Mouse (Mus musculus) midbrain, embryonic 13.5 days (tissue): ENCODE data around the gene Tnpo1. TPM values are rescaled to one million over a fixed set of nuclear protein-coding genes. Genes with fewer than 3 reads are reported as not detected.
A peak's percentile ranks its signal among the peaks of the same experiment; 100 is the strongest.

Experiments used
- ATAC-seq: fragments of 200-750 bp; cut with Nextera tagmentation; 2 replicates; pipeline ENCODE4 v1.8.0; 2017; ENCODE audit warnings: mild to moderate bottlenecking, moderate TSS enrichment, moderate library complexity
- H3K27ac ChIP-seq: fragments of 300-500 bp; sonication (generic); 2 replicates; pipeline ENCODE4 v1.5.1; 2015; ENCODE audit warnings: inconsistent platforms, mild to moderate bottlenecking, moderate library complexity
- H3K27me3 ChIP-seq: fragments of 300-500 bp; sonication (generic); 2 replicates; pipeline ENCODE4 v1.6.1; 2015; ENCODE audit warnings: mild to moderate bottlenecking, inconsistent platforms
- H3K36me3 ChIP-seq: fragments of 300-500 bp; sonication (generic); 2 replicates; pipeline ENCODE4 v1.6.1; 2015; ENCODE audit warnings: mild to moderate bottlenecking, inconsistent platforms
- H3K4me1 ChIP-seq: fragments of 300-500 bp; sonication (generic); replicated peaks from 2 replicates; pipeline ENCODE4 v1.6.1; 2015; ENCODE audit warnings: inconsistent platforms
- H3K4me2 ChIP-seq: fragments of 300-500 bp; sonication (generic); replicated peaks from 2 replicates; pipeline ENCODE4 v1.6.1; 2015; ENCODE audit warnings: moderate library complexity, mild to moderate bottlenecking, inconsistent platforms
- H3K4me3 ChIP-seq: fragments of 300-500 bp; sonication (generic); replicated peaks from 2 replicates; pipeline ENCODE4 v1.5.1; 2015; ENCODE audit warnings: mild to moderate bottlenecking, inconsistent platforms
- H3K9ac ChIP-seq: fragments of 300-500 bp; sonication (generic); replicated peaks from 2 replicates; pipeline ENCODE4 v1.6.1; 2015; ENCODE audit warnings: mild to moderate bottlenecking, inconsistent platforms
- H3K9me3 ChIP-seq: fragments of 300-500 bp; sonication (generic); 2 replicates; pipeline ENCODE4 v1.6.1; 2016; ENCODE audit warnings: mild to moderate bottlenecking, inconsistent platforms
- WGBS: fragments of 180-500 bp; shearing (Covaris S2); methylation state at CpG from one replicate; pipeline ENCODE4 v1.1.7; 2015; 5-methylcytosine and 5-hydroxymethylcytosine counted together
- polyA plus RNA-seq: library from polyadenylated mRNA; unstranded; fragments of >200 nt; fragmentation: Nextera tagmentation; extraction: Ambion mirVana; gene quantifications from 2 replicates; pipeline ENCODE4 v1.2.1, GENCODE M21; 2015

Gene Tnpo1
- polyA plus RNA-seq, 1 experiment from 2014 or later = 71.4 TPM

DNA sequence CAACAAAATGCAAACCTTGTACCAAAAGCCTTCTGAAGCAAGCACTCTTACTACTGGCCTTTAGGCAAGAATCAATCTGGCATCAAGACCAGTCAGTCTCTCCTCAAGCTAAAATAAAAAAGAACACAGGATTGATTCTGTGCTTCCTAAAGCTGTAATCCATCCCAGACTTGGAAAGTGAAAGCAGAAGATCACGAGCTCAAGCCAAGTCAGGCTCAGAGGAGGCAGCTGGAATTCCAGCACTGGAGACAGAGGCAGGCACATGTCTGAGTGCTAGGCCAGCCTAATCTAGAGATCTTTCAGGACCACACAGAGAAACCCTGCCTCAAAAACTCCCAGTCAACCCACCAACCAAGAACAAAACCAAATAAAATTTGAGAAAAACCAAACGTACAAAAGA, 45.8 kb downstream of the Tnpo1 start:
- peaks cover 61% of the 10 kb centered on the region for H3K36me3 ChIP-seq
- no peaks in the 10 kb centered on the region for H3K4me1 ChIP-seq
- H3K4me3 ChIP-seq = no peak overlapping the region
- H3K9ac ChIP-seq = no peak overlapping the region
- WGBS = 73% methylated on average over 2 of the region's 2 CpGs
- no peak for ATAC-seq
- H3K9me3 ChIP-seq = no peaks in the 10 kb centered on the region
- H3K4me2 ChIP-seq = no peak overlapping the region
- no peaks in the 10 kb centered on the region for H3K27me3 ChIP-seq
- no peak overlapping the region for H3K27ac ChIP-seq

DNA sequence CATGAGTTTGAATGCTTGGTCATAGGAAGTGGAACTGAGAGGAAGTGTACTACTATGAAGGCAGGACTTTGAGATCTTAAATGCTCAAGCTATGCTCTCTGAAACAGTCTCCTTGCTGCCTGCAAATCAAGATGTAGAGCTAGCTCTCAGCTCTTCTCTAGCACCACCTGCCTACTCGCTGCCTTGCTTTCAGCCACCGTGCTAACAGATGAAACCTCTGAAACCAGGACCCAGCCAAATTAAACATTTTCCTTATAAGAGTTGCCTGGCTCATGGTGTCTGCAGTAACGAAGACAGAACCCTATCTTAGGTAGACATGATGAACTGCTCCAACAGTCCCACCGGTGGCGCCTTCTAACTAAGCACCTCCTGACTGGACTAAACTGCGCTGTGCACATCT, 46.8 kb downstream of the Tnpo1 start:
- ATAC-seq = no peak
- no peaks in the 10 kb centered on the region for H3K27me3 ChIP-seq
- no peak overlapping the region for H3K9ac ChIP-seq
- no peak overlapping the region for H3K4me3 ChIP-seq
- H3K4me1 ChIP-seq = no peaks in the 10 kb centered on the region
- peaks cover 63% of the 10 kb centered on the region for H3K36me3 ChIP-seq
- H3K9me3 ChIP-seq = no peaks in the 10 kb centered on the region
- no peak overlapping the region for H3K4me2 ChIP-seq
- 96% methylated on average over 6 of the region's 6 CpGs for WGBS
- H3K27ac ChIP-seq = no peak overlapping the region

DNA sequence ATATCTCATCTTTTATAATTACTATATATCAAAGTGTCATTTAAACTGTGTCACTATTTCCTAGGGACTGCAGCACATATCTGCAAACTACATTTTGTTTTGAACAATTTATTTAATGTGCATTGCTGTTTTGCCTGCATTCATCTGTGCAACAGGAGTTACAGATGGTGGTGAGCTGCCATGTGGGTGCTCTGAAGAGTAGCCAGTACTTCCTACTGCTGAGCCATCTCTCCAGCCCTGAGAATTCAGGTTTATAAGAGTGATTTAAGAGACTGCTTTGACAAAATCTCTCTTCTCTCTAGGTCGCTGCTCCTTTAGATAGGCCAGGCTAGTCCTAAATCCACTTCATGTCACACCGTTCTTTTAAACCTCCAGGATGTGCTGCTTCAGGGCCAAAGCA, 49.0 kb downstream of the Tnpo1 start:
- Histone ChIP-seq H3K4me1 (peaks cover 11% of the 10 kb centered on the region), H3K27me3 (no peaks in the 10 kb centered on the region), H3K4me2 (no peak overlapping the region), H3K4me3 (no peak overlapping the region), H3K27ac (no peak overlapping the region), H3K9ac (no peak overlapping the region), H3K36me3 (peaks cover 51% of the 10 kb centered on the region), H3K9me3 (no peaks in the 10 kb centered on the region)
- no peak for ATAC-seq
- 88% methylated on average over 2 of the region's 2 CpGs for WGBS

DNA sequence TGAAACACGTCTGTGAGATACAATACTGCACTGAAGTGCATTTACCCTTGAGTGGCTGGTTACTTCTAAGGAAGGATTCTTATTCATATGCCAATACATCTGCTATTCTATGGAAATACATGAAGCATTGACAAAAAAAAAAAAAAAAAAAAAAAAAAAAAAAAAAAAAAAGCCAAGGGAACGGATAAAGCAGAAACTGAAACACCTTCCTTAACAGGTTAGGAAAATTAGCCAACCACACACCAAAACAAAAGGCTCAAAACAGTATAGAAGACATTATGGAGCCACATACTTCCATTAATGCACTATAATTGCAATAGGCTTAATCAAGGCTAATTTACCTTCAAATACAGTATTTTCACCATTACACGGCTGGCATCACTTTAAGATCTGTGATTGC, 51.5 kb downstream of the Tnpo1 start:
- Histone ChIP-seq H3K4me3 (no peak overlapping the region), H3K27me3 (no peaks in the 10 kb centered on the region), H3K9ac (no peak overlapping the region), H3K36me3 (peaks cover 63% of the 10 kb centered on the region), H3K4me1 (peaks cover 20% of the 10 kb centered on the region), H3K9me3 (no peaks in the 10 kb centered on the region), H3K4me2 (no peak overlapping the region), H3K27ac (no peak overlapping the region)
- WGBS = 87% methylated on average over 3 of the region's 3 CpGs
- ATAC-seq = no peak

DNA sequence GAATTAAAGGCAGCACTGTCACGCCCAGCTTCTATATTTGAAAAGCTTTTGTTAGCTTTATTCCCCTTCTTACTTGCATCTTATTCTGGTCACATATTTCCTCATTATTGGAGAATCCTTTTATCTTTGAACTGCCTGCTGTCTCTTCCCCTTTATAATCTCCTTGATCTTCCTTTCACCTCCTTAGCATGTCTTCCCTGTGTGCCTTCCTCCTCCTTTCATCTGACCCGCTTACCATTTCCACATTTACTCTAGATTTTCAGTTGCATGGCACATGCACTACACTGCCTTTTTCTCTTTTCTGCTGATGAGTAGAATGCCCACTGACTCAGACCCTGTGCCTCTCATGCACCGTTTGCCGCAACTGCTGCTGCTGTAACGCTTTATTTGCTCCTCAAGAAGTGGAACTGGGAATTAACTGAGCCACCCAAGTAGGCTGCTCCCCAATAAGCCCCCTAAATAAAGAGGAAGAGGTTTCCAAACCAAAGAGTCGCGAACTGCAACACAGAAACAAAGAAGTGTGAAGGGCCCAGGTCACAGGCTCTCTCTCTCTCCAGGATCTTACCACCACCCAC, 53.8 kb downstream of the Tnpo1 start:
- no peak overlapping the region for H3K4me3 ChIP-seq
- ATAC-seq = peak; percentile 52
- H3K27me3 ChIP-seq = no peaks in the 10 kb centered on the region
- no peaks in the 10 kb centered on the region for H3K9me3 ChIP-seq
- H3K36me3 ChIP-seq = peaks cover 66% of the 10 kb centered on the region
- peaks cover 20% of the 10 kb centered on the region for H3K4me1 ChIP-seq
- no peak overlapping the region for H3K9ac ChIP-seq
- peak overlapping the region; percentile 76 for H3K27ac ChIP-seq
- 27% methylated on average over 7 of the region's 7 CpGs for WGBS
- H3K4me2 ChIP-seq = no peak overlapping the region

DNA sequence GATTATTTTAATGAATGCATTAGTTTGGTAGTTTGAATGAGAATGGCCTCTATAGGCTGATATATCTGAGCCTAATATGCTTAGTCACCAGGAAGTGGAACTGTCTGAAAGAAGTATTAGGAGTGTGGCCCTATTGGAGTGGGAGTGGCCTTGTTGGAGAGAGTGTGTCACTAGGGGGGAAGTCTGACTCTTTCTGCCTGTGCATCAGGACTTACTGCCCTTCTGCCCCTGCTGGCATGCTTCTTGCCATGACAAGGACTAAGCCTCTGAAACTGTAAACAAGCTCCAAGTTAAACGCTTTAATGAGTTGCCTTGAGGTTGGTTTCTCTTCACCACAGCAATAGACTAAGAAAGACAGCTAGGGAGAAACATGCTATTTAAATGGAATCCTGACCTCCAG, 54.9 kb downstream of the Tnpo1 start:
- no peak for ATAC-seq
- no peaks in the 10 kb centered on the region for H3K9me3 ChIP-seq
- H3K4me3 ChIP-seq = no peak overlapping the region
- WGBS = 62% methylated on average over 1 of the region's 1 CpGs
- H3K9ac ChIP-seq = no peak overlapping the region
- 0 out of 2 replicates have a peak overlapping the region, but pooled peaks have one; percentile 76 for H3K27ac ChIP-seq
- no peak overlapping the region for H3K4me2 ChIP-seq
- no peaks in the 10 kb centered on the region for H3K27me3 ChIP-seq
- peaks cover 69% of the 10 kb centered on the region for H3K36me3 ChIP-seq
- peaks cover 20% of the 10 kb centered on the region for H3K4me1 ChIP-seq

DNA sequence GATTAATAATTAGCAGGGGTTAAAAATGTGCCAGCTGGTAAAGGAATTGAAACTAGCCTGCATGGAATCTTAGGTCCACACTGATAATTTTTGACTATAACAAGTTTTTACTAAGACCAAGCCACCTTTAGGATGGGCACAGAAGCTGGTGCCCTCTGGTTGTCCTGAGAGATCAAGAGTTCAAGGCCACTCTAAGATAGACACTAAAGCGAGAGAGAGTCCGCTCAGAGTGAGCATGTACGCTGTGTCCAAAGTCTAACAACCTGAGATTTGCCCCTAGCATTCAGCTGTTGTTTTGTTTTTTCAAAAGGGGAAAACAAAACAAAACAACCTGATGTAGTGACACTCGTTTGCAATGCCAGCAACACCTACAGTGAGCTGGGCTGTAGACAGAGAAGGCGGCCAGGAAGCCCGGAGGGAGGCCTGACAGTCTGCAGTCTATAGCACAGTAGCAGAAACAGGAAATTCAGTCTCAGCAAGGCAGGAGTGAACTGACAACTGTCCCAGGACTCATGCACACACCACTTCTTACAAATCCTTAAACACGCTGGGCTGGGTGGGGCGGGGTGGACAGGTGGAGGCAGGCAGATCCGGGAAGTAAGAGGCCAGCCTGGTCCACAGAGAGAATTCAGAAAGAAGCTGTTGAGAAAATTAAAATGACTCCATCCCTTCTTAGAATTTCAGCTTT, 57.8 kb downstream of the Tnpo1 start:
- ATAC-seq = no peak
- Histone ChIP-seq H3K36me3 (peaks cover 72% of the 10 kb centered on the region), H3K4me1 (peaks cover 20% of the 10 kb centered on the region), H3K27ac (no peak overlapping the region), H3K4me3 (no peak overlapping the region), H3K27me3 (no peaks in the 10 kb centered on the region), H3K9me3 (no peaks in the 10 kb centered on the region), H3K9ac (no peak overlapping the region), H3K4me2 (no peak overlapping the region)
- WGBS = 91% methylated on average over 9 of the region's 9 CpGs

DNA sequence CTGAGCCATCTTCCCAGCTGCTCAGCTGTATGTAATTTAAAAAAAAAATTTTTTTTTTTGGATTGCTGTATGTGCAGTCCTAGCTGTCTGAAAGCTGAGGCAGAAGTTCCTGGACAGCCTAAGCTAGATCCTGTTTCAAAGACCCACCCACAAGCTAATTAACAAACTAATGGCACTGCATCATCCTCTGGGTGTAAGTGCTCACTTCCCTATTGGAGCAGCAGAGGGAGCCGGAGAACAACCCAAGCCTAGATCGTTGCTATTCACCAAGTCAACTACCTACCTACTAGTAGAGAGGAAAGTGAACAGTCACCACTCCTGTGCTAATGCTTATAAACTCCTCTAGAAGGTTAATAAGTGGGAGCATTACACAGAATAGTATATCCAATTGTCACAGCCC, 58.4 kb downstream of the Tnpo1 start:
- no peaks in the 10 kb centered on the region for H3K27me3 ChIP-seq
- no peak overlapping the region for H3K27ac ChIP-seq
- ATAC-seq = 0 out of 2 replicates have a peak, but pooled peaks have one; percentile 39
- no peak overlapping the region for H3K4me2 ChIP-seq
- peaks cover 15% of the 10 kb centered on the region for H3K4me1 ChIP-seq
- peaks cover 77% of the 10 kb centered on the region for H3K36me3 ChIP-seq
- no peak overlapping the region for H3K9ac ChIP-seq
- H3K4me3 ChIP-seq = no peak overlapping the region
- 66% methylated on average over 2 of the region's 2 CpGs for WGBS
- no peaks in the 10 kb centered on the region for H3K9me3 ChIP-seq

DNA sequence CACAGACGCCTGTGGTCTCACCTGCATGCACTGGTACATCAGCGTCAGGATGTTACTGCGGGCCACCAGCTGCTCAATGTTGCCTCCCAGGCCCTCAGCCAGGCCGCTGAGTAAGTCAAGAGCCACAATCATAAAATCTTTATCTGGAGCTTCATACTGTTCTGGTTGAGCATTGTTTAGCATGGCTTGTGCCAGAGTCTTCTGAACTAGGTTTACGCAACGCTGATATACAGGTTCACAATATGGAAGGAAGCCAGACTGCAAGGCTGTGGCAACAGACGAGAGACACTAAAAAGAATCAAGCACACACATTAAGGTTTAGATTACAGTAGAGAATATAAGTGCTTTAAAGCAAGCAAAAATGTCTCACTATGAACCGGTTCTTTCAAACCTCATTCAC, 70.9 kb downstream of the Tnpo1 start:
- 96% methylated on average over 8 of the region's 8 CpGs for WGBS

DNA sequence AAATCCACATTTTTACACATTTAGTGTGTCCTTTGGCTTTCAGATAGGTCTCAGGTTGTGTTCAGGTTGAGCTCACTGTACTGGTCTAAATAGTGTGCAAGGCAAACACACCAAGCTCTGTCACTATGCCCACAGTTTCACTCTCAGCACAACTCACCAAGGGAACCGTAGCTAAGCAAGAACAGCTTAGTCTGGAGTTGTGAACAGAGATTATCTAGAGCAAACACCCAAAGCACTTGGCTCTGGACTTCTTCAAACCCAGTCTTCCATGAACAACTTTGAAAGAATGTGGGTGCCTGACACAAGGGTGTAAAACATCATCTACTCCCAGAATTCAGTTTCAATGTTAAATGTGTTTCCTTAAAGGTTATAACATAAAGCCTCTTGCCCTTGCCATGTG, 80.4 kb downstream of the Tnpo1 start:
- H3K27me3 ChIP-seq = no peaks in the 10 kb centered on the region
- H3K4me1 ChIP-seq = no peaks in the 10 kb centered on the region
- no peak overlapping the region for H3K4me3 ChIP-seq
- no peak for ATAC-seq
- no peaks in the 10 kb centered on the region for H3K9me3 ChIP-seq
- H3K27ac ChIP-seq = no peak overlapping the region
- 93% methylated on average over 1 of the region's 1 CpGs for WGBS
- no peak overlapping the region for H3K9ac ChIP-seq
- no peak overlapping the region for H3K4me2 ChIP-seq
- peaks cover 48% of the 10 kb centered on the region for H3K36me3 ChIP-seq

More for the DNA sequence above, 70.9 kb downstream of the Tnpo1 start:
- no peak for ATAC-seq
- Histone ChIP-seq H3K4me1 (no peaks in the 10 kb centered on the region), H3K9ac (no peak overlapping the region), H3K27me3 (no peaks in the 10 kb centered on the region), H3K36me3 (peaks cover 76% of the 10 kb centered on the region), H3K4me2 (no peak overlapping the region), H3K9me3 (no peaks in the 10 kb centered on the region), H3K4me3 (no peak overlapping the region), H3K27ac (no peak overlapping the region)

DNA sequence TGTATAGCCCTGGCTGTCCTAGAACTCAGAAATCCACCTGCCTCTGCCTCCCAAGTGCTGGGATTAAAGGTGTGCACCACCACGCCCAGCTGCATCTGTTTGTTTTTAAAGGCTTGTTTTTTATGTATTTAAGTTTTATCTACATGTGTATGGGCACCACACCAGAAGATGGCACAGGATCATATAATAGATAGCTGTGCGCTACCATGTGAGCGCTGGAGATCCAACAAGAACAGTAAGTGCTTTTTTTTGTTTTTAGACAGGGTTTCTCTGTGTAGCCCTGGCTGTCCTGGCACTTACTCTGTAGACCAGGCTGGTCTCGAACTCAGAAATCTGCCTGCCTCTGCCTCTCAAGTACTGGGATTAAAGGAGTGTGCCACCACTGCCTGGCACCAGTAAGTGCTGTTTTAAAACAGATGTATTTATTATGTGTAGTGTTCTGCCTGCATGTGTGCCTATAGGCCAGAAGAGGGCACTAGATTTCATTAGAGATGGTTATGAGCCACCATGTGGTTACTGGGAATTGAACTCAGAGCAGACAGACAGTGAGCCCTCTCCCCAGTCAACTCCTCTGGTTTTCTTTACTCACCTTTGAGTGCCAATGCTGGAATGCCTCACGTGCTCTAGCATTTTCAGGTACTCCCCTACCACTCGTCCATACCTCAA, 89.6 kb downstream of the Tnpo1 start:
- H3K36me3 ChIP-seq = peaks cover 26% of the 10 kb centered on the region; the same call in 1 of the 2 replicates
- H3K4me3 ChIP-seq = no peak overlapping the region
- no peak overlapping the region for H3K27ac ChIP-seq
- no peak for ATAC-seq
- no peak overlapping the region for H3K4me2 ChIP-seq
- H3K9me3 ChIP-seq = no peaks in the 10 kb centered on the region
- 91% methylated on average over 6 of the region's 6 CpGs for WGBS
- no peaks in the 10 kb centered on the region for H3K27me3 ChIP-seq
- H3K9ac ChIP-seq = no peak overlapping the region
- no peaks in the 10 kb centered on the region for H3K4me1 ChIP-seq

DNA sequence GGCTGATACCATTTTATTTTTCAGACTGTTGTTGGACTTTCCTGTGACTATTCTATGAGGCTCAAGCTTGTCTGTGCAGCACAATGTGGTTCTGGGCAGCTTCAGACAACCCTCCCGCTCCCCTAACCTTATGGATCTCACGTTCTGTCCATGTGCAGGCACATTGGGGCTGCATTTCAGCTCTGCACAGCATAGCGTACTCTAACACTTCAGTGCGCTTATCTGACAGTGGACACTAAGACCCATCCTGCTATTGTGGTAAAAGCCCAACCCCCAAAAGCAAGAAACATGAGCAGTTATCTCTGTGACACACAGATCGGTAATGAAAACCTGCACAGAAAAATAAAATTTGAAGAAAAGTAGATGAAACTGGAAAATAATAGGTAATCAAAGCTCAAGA, 90.4 kb downstream of the Tnpo1 start:
- H3K4me2 ChIP-seq = no peak overlapping the region
- H3K4me1 ChIP-seq = no peaks in the 10 kb centered on the region
- ATAC-seq = 0 out of 2 replicates have a peak, but pooled peaks have one; percentile 11
- 91% methylated on average over 5 of the region's 5 CpGs for WGBS
- peaks cover 23% of the 10 kb centered on the region; the same call in 1 of the 2 replicates for H3K36me3 ChIP-seq
- H3K9ac ChIP-seq = no peak overlapping the region
- no peak overlapping the region for H3K4me3 ChIP-seq
- no peaks in the 10 kb centered on the region for H3K27me3 ChIP-seq
- H3K27ac ChIP-seq = no peak overlapping the region
- no peaks in the 10 kb centered on the region for H3K9me3 ChIP-seq
